Mouse (Mus musculus) midbrain, postnatal 0 days (tissue): ENCODE measurements around the gene Nop16. TPM values are rescaled to one million over a fixed set of nuclear protein-coding genes. Genes with fewer than 3 reads are reported as not detected.

Experiments
- ATAC-seq: fragments of 200-750 bp; cut with Nextera tagmentation; 2 replicates; pipeline ENCODE4 v1.8.0; 2017; ENCODE audit warnings: moderate number of reproducible peaks, mild to moderate bottlenecking, moderate TSS enrichment, moderate library complexity; ENCODE audit not compliant: low FRiP score
- DNase-seq: peaks from one replicate; pipeline ENCODE4 v3.0.0-alpha.2; 2015; ENCODE audit warnings: low spot score
- H3K27ac ChIP-seq: fragments of 300-500 bp; sonication (generic); 2 replicates; pipeline ENCODE4 v1.5.1; 2014; ENCODE audit warnings: low read depth, mild to moderate bottlenecking, low read length, mixed read lengths
- H3K27me3 ChIP-seq: fragments of 300-500 bp; sonication (generic); 2 replicates; pipeline ENCODE4 v1.6.1; 2014; ENCODE audit warnings: low read length, control low read depth, mixed read lengths; ENCODE audit not compliant: insufficient read depth
- H3K36me3 ChIP-seq: fragments of 300-500 bp; sonication (generic); 2 replicates; pipeline ENCODE4 v1.6.1; 2014; ENCODE audit warnings: low read length, control low read depth, mixed read lengths; ENCODE audit not compliant: insufficient read depth
- H3K4me1 ChIP-seq: fragments of 300-500 bp; sonication (generic); 2 replicates; pipeline ENCODE4 v1.6.1; 2014; ENCODE audit warnings: mild to moderate bottlenecking, control low read depth, antibody characterized with exemption, low read length, mixed read lengths; ENCODE audit not compliant: insufficient read depth
- H3K4me2 ChIP-seq: fragments of 300-500 bp; sonication (generic); 2 replicates; pipeline ENCODE4 v1.6.1; 2014; ENCODE audit warnings: low read depth, mild to moderate bottlenecking, low read length, mixed read lengths; ENCODE audit not compliant: poor library complexity, severe bottlenecking
- H3K4me3 ChIP-seq: fragments of 300-500 bp; sonication (generic); 2 replicates; pipeline ENCODE4 v1.5.1; 2014; ENCODE audit warnings: low read depth, mild to moderate bottlenecking, low read length, moderate library complexity
- H3K9ac ChIP-seq: fragments of 300-500 bp; sonication (generic); replicated peaks from 2 replicates; pipeline ENCODE4 v1.6.1; 2014; ENCODE audit warnings: mild to moderate bottlenecking, low read length, moderate library complexity, mixed read lengths; ENCODE audit not compliant: poor library complexity, severe bottlenecking
- H3K9me3 ChIP-seq: fragments of 300-500 bp; sonication (generic); 2 replicates; pipeline ENCODE4 v1.6.1; 2016; ENCODE audit warnings: low read length, control low read depth
- CTCF ChIP-seq: IDR thresholded peaks from 2 replicates; pipeline ENCODE4 v1.5.1; 2016; ENCODE audit warnings: antibody characterized with exemption, mild to moderate bottlenecking
- WGBS: fragments of 180-500 bp; shearing (Covaris S2); extraction: QIAGEN DNeasy Blood & Tissue Kit; methylation state at CpG from one replicate; pipeline ENCODE4 v1.1.7; 2014; 5-methylcytosine and 5-hydroxymethylcytosine counted together
- polyA plus RNA-seq: library from polyadenylated mRNA; unstranded; fragments of >200 nt; fragmentation: Nextera tagmentation; extraction: Ambion mirVana; gene quantifications from 2 replicates; pipeline ENCODE4 v1.2.1, GENCODE M21; 2015
- total RNA-seq: library from RNA; depleted of rRNA; stranded (reverse); fragments of >200 nt; gene quantifications from 2 replicates; pipeline ENCODE4 v1.2.3, GENCODE M21; 2014; rRNA removed

Gene Nop16
- total RNA-seq (26.7 TPM in 2 replicates), polyA plus RNA-seq (53.8 and 54.1 TPM in 2 replicates)

GRCm38 (mm10) chr13:54589996-54590951 lies at the start of gene Nop16, which contains the start of gene Higd2a:
TSS of gene Nop16 (minus strand) at chr13:54590090.
TSS of gene Higd2a (plus strand) at chr13:54590207.
- Histone ChIP-seq H3K27me3 (no peaks in the 10 kb centered on the region), H3K9ac (peak within 1 kb of the TSS; percentile 88), H3K9me3 (no peaks in the 10 kb centered on the region), H3K4me1 (peaks cover 8% of the 10 kb centered on the region), H3K4me2 (peak within 1 kb of the TSS; percentile 78), H3K27ac (peak within 1 kb of the TSS; percentile 91), H3K36me3 (peaks cover 16% of the 10 kb centered on the region), H3K4me3 (peak within 1 kb of the TSS; percentile 79)
- under 1% methylated on average over 51 of the region's 51 CpGs for WGBS
- TF ChIP-seq CTCF, result no peak
- DNase-seq (peak; percentile 99), ATAC-seq (peak; percentile 96)

GRCm38 (mm10) chr13:54635011-54635410 lies 45.1 kb upstream of the Nop16 start:
- no peaks in the 10 kb centered on the region for H3K9me3 ChIP-seq
- no peak overlapping the region for H3K27ac ChIP-seq
- no peak overlapping the region for H3K4me2 ChIP-seq
- WGBS, result 96% methylated on average over 3 of the region's 3 CpGs
- no peaks in the 10 kb centered on the region for H3K27me3 ChIP-seq
- no peak overlapping the region for H3K9ac ChIP-seq
- no peak for TF ChIP-seq CTCF
- ATAC-seq, result no peak
- H3K4me3 ChIP-seq, result no peak overlapping the region
- peaks cover 16% of the 10 kb centered on the region for H3K36me3 ChIP-seq
- no peak for DNase-seq
- H3K4me1 ChIP-seq, result no peaks in the 10 kb centered on the region

GRCm38 (mm10) chr13:54632731-54633277 lies 42.9 kb upstream of the Nop16 start:
- DNase-seq (no peak), ATAC-seq (no peak)
- H3K4me1 ChIP-seq, result no peaks in the 10 kb centered on the region
- no peak overlapping the region for H3K4me3 ChIP-seq
- 0 out of 2 replicates have a peak, but pooled peaks cover under 1% of the 10 kb centered on the region for H3K36me3 ChIP-seq
- WGBS, result 74% methylated on average over 3 of the region's 3 CpGs
- H3K27ac ChIP-seq, result no peak overlapping the region
- H3K4me2 ChIP-seq, result no peak overlapping the region
- no peak overlapping the region for H3K9ac ChIP-seq
- no peak for TF ChIP-seq CTCF
- no peaks in the 10 kb centered on the region for H3K27me3 ChIP-seq
- no peaks in the 10 kb centered on the region for H3K9me3 ChIP-seq

- Histone ChIP-seq H3K4me2 (no peak overlapping the region), H3K4me3 (no peak overlapping the region), H3K4me1 (no peaks in the 10 kb centered on the region), H3K27me3 (no peaks in the 10 kb centered on the region), H3K9me3 (no peaks in the 10 kb centered on the region), H3K36me3 (no peaks in the 10 kb centered on the region), H3K27ac (no peak overlapping the region), H3K9ac (no peak overlapping the region)
- no peak for ATAC-seq
- DNase-seq, result no peak
- 92% methylated on average over 4 of the region's 4 CpGs for WGBS
- TF ChIP-seq CTCF, result no peak
These were observed 39.2 kb upstream of the Nop16 start for GRCm38 (mm10) chr13:54629128-54629527.

GRCm38 (mm10) chr13:54621960-54622521 lies 32.2 kb upstream of the Nop16 start:
- H3K4me1 ChIP-seq, result peaks cover 9% of the 10 kb centered on the region; the same call in 1 of the 2 replicates
- no peak for TF ChIP-seq CTCF
- no peaks in the 10 kb centered on the region for H3K27me3 ChIP-seq
- H3K9me3 ChIP-seq, result no peaks in the 10 kb centered on the region
- peak; percentile 10 for DNase-seq
- H3K27ac ChIP-seq, result peak overlapping the region; percentile 88
- peak overlapping the region; percentile 92 for H3K4me3 ChIP-seq
- H3K4me2 ChIP-seq, result peak overlapping the region; percentile 60
- 1% methylated on average over 26 of the region's 27 CpGs for WGBS
- H3K9ac ChIP-seq, result peak overlapping the region; percentile 89
- H3K36me3 ChIP-seq, result no peaks in the 10 kb centered on the region
- ATAC-seq, result peak; percentile 62
